Mouse (Mus musculus) lung, embryonic 15.5 days (tissue): ENCODE measurements at regions not wholly inside any gene's neighbourhood (a gene's known extent, or its start where the extent isn't known, plus 50 kb on each side); places are given as distances from the start of the nearest gene placed in this dataset.

Experiments used
- ATAC-seq: fragments of 200-750 bp; cut with Nextera tagmentation; 2 replicates; pipeline ENCODE4 v1.8.0; 2017; ENCODE audit warnings: moderate number of reproducible peaks, borderline replicate concordance; ENCODE audit not compliant: low FRiP score, low TSS enrichment; ENCODE audit errors: extremely low read depth
- H3K27ac ChIP-seq: fragments of 300-500 bp; sonication (generic); 2 replicates; pipeline ENCODE4 v1.5.1; 2015; ENCODE audit warnings: moderate library complexity, mild to moderate bottlenecking, inconsistent platforms
- H3K27me3 ChIP-seq: fragments of 300-500 bp; sonication (generic); 2 replicates; pipeline ENCODE4 v1.6.1; 2015; ENCODE audit warnings: inconsistent platforms
- H3K36me3 ChIP-seq: fragments of 300-500 bp; sonication (generic); 2 replicates; pipeline ENCODE4 v1.6.1; 2015; ENCODE audit warnings: inconsistent platforms
- H3K4me1 ChIP-seq: fragments of 300-500 bp; sonication (generic); 2 replicates; pipeline ENCODE4 v1.6.1; 2015; ENCODE audit warnings: inconsistent platforms
- H3K4me2 ChIP-seq: fragments of 300-500 bp; sonication (generic); 2 replicates; pipeline ENCODE4 v1.6.1; 2015; ENCODE audit warnings: inconsistent platforms, mild to moderate bottlenecking, moderate library complexity
- H3K4me3 ChIP-seq: fragments of 300-500 bp; sonication (generic); 2 replicates; pipeline ENCODE4 v1.5.1; 2015; ENCODE audit warnings: mild to moderate bottlenecking, inconsistent platforms
- H3K9ac ChIP-seq: fragments of 300-500 bp; sonication (generic); 2 replicates; pipeline ENCODE4 v1.6.1; 2015; ENCODE audit warnings: inconsistent platforms
- H3K9me3 ChIP-seq: fragments of 300-500 bp; sonication (generic); 2 replicates; pipeline ENCODE4 v1.6.1; 2016; ENCODE audit warnings: inconsistent platforms
- WGBS: fragments of 180-500 bp; shearing (Covaris S2); methylation state at CpG from one replicate; pipeline ENCODE4 v1.1.7; 2015; 5-methylcytosine and 5-hydroxymethylcytosine counted together

DNA sequence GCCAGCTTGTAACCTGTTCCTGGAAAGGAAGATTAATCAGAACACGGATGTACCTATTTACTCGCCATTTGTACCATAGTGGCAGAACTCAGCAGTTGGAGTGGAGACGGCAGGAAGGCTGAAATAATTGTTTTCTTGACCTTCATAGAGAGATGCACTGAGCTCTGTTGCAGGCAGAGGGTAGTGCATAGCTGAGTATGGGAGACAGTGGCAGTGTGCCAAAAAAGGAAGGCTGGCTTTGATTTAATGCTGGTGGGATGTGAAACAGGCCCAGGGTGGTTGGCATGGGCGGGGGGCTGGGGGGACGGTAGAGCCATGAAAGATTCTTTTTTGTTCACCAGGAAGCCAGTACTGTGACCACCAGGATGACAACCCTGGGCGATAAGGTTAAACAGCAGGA, 235.3 kb upstream of the Slc30a5 start:
- no peak overlapping the region for H3K27ac ChIP-seq
- no peaks in the 10 kb centered on the region for H3K36me3 ChIP-seq
- WGBS, result 64% methylated on average over 6 of the region's 6 CpGs
- H3K4me2 ChIP-seq, result no peak overlapping the region
- no peak overlapping the region for H3K9ac ChIP-seq
- H3K27me3 ChIP-seq, result no peaks in the 10 kb centered on the region
- no peak for ATAC-seq
- no peaks in the 10 kb centered on the region for H3K4me1 ChIP-seq
- H3K4me3 ChIP-seq, result no peak overlapping the region
- no peaks in the 10 kb centered on the region for H3K9me3 ChIP-seq

- no peak overlapping the region for H3K4me2 ChIP-seq
- H3K27ac ChIP-seq, result no peak overlapping the region
- H3K9me3 ChIP-seq, result no peaks in the 10 kb centered on the region
- ATAC-seq, result no peak
- no peaks in the 10 kb centered on the region for H3K27me3 ChIP-seq
- H3K4me3 ChIP-seq, result no peak overlapping the region
- no peaks in the 10 kb centered on the region for H3K36me3 ChIP-seq
- H3K4me1 ChIP-seq, result no peaks in the 10 kb centered on the region
- 31% methylated on average over 8 of the region's 8 CpGs for WGBS
- H3K9ac ChIP-seq, result no peak overlapping the region
Measured at GRCm38 (mm10) chr13:101062582-101062981, 229.4 kb upstream of the Slc30a5 start.

DNA sequence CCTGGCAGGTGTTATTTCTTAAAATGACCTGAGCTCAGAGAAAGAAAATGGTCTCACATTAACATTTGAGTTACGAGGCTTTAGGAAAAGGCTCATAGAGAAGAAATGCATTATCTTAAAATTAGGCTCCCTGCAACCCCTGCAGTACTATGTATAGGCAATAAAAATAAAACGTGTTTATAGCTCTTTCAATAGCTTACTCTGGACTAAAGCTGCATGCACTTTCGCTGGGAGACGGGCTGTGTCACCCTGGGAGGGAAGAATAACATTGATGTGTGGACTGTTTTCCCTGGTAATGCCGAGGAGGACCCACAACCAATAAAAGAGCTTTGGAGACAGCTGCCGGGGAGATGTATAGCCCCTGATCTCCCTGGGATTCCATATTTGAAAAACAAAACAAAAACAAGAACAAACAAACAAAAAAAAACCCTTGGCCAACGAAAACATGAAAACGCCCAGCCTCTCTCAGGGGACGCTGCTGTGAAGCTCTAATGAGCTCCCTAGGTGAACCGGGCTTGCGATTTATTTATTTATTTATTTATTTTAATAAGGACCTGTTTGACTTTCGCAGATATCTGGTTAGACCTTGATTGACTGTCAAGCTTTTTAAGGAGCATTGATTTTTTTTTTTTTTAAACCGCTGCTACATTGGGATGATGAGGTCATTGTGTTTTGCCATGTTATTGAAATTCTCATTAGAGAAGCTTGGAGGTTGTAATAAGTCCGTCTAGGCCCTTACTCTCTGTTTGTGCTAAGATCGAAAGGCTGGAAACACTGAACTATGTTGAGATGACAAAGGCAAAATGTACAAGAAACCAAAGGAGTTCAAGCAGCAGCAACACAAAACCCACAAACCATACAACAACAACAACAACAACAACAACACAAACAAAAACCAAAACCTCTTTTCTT, 228.3 kb upstream of the Slc30a5 start:
- WGBS, result 60% methylated on average over 15 of the region's 15 CpGs
- H3K4me1 ChIP-seq, result no peaks in the 10 kb centered on the region
- H3K9ac ChIP-seq, result no peak overlapping the region
- H3K9me3 ChIP-seq, result no peaks in the 10 kb centered on the region
- no peaks in the 10 kb centered on the region for H3K36me3 ChIP-seq
- H3K4me2 ChIP-seq, result no peak overlapping the region
- H3K27ac ChIP-seq, result no peak overlapping the region
- no peak overlapping the region for H3K4me3 ChIP-seq
- no peaks in the 10 kb centered on the region for H3K27me3 ChIP-seq
- no peak for ATAC-seq

DNA sequence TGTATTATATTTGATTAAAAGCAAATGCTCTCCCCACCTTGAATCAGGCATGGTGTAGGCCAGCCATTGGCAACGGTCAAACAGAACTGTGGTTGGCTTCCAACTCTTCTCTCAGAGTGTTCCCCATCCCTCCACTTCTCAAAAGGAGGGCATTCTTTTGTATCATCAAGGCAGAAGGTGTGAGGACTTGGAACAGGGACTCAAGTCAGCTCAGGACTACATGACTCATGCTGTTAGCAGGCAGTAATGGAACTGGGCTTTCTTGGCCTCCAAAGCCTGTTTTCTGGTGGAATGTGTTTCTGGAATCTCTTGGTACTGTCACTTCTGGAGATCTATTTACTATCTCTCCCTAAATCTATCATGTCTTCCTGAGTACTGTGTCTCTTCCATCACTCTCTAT, 216.3 kb upstream of the Slc30a5 start:
- H3K9me3 ChIP-seq, result no peaks in the 10 kb centered on the region
- H3K27me3 ChIP-seq, result no peaks in the 10 kb centered on the region
- no peak overlapping the region for H3K4me2 ChIP-seq
- no peak overlapping the region for H3K27ac ChIP-seq
- H3K4me3 ChIP-seq, result no peak overlapping the region
- WGBS, result 91% methylated on average over 1 of the region's 1 CpGs
- H3K9ac ChIP-seq, result no peak overlapping the region
- ATAC-seq, result no peak
- H3K36me3 ChIP-seq, result no peaks in the 10 kb centered on the region
- no peaks in the 10 kb centered on the region for H3K4me1 ChIP-seq

GRCm38 (mm10) chr13:101032594-101032993, 199.4 kb upstream of the Slc30a5 start:
- Histone ChIP-seq H3K27ac (no peak overlapping the region), H3K9ac (no peak overlapping the region), H3K4me2 (no peak overlapping the region), H3K4me3 (no peak overlapping the region), H3K36me3 (no peaks in the 10 kb centered on the region), H3K4me1 (no peaks in the 10 kb centered on the region), H3K9me3 (no peaks in the 10 kb centered on the region), H3K27me3 (no peaks in the 10 kb centered on the region)
- WGBS, result 70% methylated on average over 1 of the region's 1 CpGs
- peak; percentile 57 for ATAC-seq

GRCm38 (mm10) chr13:101026043-101026442, 192.8 kb upstream of the Slc30a5 start:
- no peaks in the 10 kb centered on the region for H3K27me3 ChIP-seq
- H3K4me3 ChIP-seq, result no peak overlapping the region
- no peaks in the 10 kb centered on the region for H3K9me3 ChIP-seq
- H3K36me3 ChIP-seq, result no peaks in the 10 kb centered on the region
- no peak overlapping the region for H3K9ac ChIP-seq
- no peaks in the 10 kb centered on the region for H3K4me1 ChIP-seq
- no peak overlapping the region for H3K27ac ChIP-seq
- no peak for ATAC-seq
- no peak overlapping the region for H3K4me2 ChIP-seq

DNA sequence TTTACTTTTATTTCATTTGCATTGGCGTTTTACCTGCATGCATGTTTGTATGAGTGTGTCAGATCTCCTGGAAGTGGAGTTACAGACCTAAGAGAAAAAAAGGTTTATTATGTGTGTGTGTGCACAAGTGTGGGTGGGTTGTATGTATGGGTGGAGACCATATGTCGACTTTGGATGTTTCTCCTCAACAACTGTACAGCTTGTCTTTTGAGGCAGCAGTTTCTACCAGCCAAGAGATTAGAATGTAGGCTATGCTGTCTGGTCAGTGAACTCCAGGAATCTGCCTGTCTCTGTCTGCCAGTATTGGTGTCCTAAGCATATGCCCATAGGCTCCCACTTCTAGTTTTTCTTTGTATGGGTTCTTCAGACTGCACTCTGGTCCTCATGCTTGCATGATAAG, 192.3 kb upstream of the Slc30a5 start:
- Histone ChIP-seq H3K27me3 (no peaks in the 10 kb centered on the region), H3K27ac (no peak overlapping the region), H3K4me1 (no peaks in the 10 kb centered on the region), H3K9ac (no peak overlapping the region), H3K4me3 (no peak overlapping the region), H3K9me3 (no peaks in the 10 kb centered on the region), H3K4me2 (no peak overlapping the region), H3K36me3 (no peaks in the 10 kb centered on the region)
- ATAC-seq, result no peak
- WGBS, result 76% methylated on average over 2 of the region's 2 CpGs

DNA sequence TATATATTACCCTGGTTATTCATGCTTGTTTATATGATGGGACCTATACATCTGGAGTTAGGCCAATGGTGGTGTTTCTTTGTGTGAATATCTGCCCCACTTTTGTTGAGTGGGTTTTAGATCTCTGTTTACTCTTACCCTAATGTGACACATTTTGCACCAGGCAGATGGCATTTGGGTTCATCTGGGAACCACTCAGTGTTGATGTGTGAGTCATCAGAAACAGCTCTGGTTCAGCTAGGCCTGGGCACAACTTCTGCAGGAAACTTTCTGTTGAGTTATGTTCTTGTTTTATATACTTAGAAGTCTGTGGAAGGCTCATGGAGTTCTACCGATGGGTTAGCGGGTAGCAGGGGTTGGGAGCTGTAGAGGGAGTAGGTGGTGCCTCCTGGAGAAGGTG, 191.7 kb upstream of the Slc30a5 start:
- WGBS, result 85% methylated on average over 2 of the region's 2 CpGs

DNA sequence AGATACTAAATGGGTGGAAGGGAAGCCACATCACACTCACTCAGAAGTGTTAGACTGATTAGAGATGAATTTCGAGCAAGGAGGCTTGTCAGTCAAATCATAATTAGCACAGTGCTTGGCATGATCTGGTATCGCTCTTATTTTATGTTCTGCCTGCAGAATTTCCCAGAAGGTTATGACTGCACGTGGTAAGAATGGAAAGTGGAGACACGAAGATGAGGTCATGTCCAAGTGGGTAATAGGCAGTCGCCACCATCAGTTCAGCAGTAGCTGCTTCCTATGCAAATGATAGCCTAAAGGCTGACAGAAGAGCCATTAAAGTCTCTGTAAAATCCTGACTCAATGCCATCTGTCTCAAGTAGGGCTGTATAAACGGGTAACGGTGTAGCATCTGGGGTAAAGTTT, 186.0 kb upstream of the Slc30a5 start:
- Histone ChIP-seq H3K9ac (no peak overlapping the region), H3K9me3 (no peaks in the 10 kb centered on the region), H3K36me3 (no peaks in the 10 kb centered on the region), H3K4me3 (no peak overlapping the region), H3K4me1 (no peaks in the 10 kb centered on the region), H3K27me3 (no peaks in the 10 kb centered on the region), H3K4me2 (no peak overlapping the region), H3K27ac (no peak overlapping the region)
- WGBS, result 73% methylated on average over 7 of the region's 7 CpGs
- ATAC-seq, result no peak

More for the DNA sequence above, 191.7 kb upstream of the Slc30a5 start:
- Histone ChIP-seq H3K4me1 (no peaks in the 10 kb centered on the region), H3K9me3 (no peaks in the 10 kb centered on the region), H3K4me2 (no peak overlapping the region), H3K4me3 (no peak overlapping the region), H3K9ac (no peak overlapping the region), H3K27ac (no peak overlapping the region), H3K36me3 (no peaks in the 10 kb centered on the region), H3K27me3 (no peaks in the 10 kb centered on the region)
- ATAC-seq, result no peak

DNA sequence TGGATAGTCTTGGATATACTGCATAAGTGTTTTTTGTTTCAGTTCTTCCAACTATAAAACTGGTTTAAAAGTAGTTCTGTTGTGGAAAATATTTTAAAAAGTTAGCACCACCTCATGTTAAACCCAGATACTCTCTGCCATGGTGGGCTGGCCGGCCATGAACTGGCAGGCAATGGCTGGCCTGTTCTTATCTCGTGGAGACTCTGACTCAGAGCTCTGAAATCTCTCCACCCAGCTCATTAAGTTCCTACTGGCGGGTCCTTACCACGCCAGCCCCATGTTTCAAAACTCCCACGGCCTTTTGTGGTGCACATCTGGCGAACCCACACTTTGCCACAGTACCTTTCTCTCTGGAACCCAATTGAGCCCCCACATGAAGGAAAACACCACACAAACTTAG, 183.8 kb upstream of the Slc30a5 start:
- Histone ChIP-seq H3K27ac (no peak overlapping the region), H3K4me2 (no peak overlapping the region), H3K27me3 (no peaks in the 10 kb centered on the region), H3K4me1 (no peaks in the 10 kb centered on the region), H3K4me3 (no peak overlapping the region), H3K9me3 (no peaks in the 10 kb centered on the region), H3K9ac (no peak overlapping the region), H3K36me3 (no peaks in the 10 kb centered on the region)
- WGBS, result 65% methylated on average over 6 of the region's 6 CpGs
- no peak for ATAC-seq

- no peaks in the 10 kb centered on the region for H3K27me3 ChIP-seq
- no peaks in the 10 kb centered on the region for H3K36me3 ChIP-seq
- no peak overlapping the region for H3K27ac ChIP-seq
- WGBS, result 33% methylated on average over 1 of the region's 1 CpGs
- H3K4me2 ChIP-seq, result no peak overlapping the region
- no peak overlapping the region for H3K9ac ChIP-seq
- H3K4me3 ChIP-seq, result no peak overlapping the region
- no peaks in the 10 kb centered on the region for H3K9me3 ChIP-seq
- no peak for ATAC-seq
- H3K4me1 ChIP-seq, result no peaks in the 10 kb centered on the region
Measured at GRCm38 (mm10) chr13:101016181-101016580, 183.0 kb upstream of the Slc30a5 start.

GRCm38 (mm10) chr13:101015435-101015834, 182.2 kb upstream of the Slc30a5 start:
- no peaks in the 10 kb centered on the region for H3K36me3 ChIP-seq

More at GRCm38 (mm10) chr13:101015435-101015834, 182.2 kb upstream of the Slc30a5 start:
- no peak overlapping the region for H3K4me2 ChIP-seq
- H3K4me3 ChIP-seq, result no peak overlapping the region
- no peak for ATAC-seq
- H3K27ac ChIP-seq, result no peak overlapping the region
- H3K9me3 ChIP-seq, result no peaks in the 10 kb centered on the region
- H3K27me3 ChIP-seq, result no peaks in the 10 kb centered on the region
- no peaks in the 10 kb centered on the region for H3K4me1 ChIP-seq
- H3K9ac ChIP-seq, result no peak overlapping the region
- WGBS, result 60% methylated on average over 3 of the region's 3 CpGs
